Mouse (Mus musculus) layer of hippocampus, adult 2 months (tissue): Measurements from ENCODE around the gene Trpm5. TPM values are rescaled to one million over a fixed set of nuclear protein-coding genes. Genes with fewer than 3 reads are reported as not detected.

ENCODE experiments used
- DNase-seq, 2 experiments: peaks; one replicate each; pipeline ENCODE4 v3.0.0; 2022; ENCODE audit warnings: low spot score in 2 of 2
- H3K27ac ChIP-seq: fragments of 200-600 bp; 2 replicates; pipeline ENCODE4 v1.8.1; 2022
- H3K4me3 ChIP-seq: fragments of 200-600 bp; 2 replicates; pipeline ENCODE4 v1.8.1; 2022; ENCODE audit warnings: mild to moderate bottlenecking
- CTCF ChIP-seq: fragments of 200-600 bp; conservative IDR thresholded peaks from 2 replicates; pipeline ENCODE4 v1.8.1; 2022; ENCODE audit warnings: antibody characterized with exemption, mild to moderate bottlenecking, moderate library complexity
- total RNA-seq, 2 experiments: library from RNA; stranded (reverse); gene quantifications; 2 replicates each; pipeline ENCODE4 v1.2.3; 2021

Trpm5 gene
- total RNA-seq, 2 experiments from 2014 or later: not detected

DNA sequence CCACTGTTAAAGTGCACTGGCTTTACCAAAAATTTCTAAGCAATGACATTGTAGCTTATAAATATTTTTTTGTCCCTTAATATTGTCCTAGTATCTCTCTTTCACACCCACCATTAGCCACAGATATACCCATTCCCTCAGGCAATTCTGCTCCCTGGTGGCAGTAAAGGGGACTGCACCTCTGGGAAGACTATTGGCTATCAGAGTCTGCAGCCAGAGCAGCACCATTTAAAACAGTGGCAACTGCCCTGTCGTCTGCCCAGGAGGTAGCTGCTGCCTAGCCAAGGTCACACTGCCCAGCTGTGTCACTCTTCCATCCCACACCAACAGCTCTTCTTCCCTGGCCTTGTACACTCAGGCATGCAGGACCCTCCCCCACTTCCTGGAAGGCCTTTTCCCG lies 8.1 kb downstream of the Trpm5 start:
- peak; percentile 88 for TF ChIP-seq CTCF
- DNase-seq: peak in 1 of 2 experiments; percentile 68
- no peak overlapping the region for H3K4me3 ChIP-seq
- no peak overlapping the region for H3K27ac ChIP-seq

DNA sequence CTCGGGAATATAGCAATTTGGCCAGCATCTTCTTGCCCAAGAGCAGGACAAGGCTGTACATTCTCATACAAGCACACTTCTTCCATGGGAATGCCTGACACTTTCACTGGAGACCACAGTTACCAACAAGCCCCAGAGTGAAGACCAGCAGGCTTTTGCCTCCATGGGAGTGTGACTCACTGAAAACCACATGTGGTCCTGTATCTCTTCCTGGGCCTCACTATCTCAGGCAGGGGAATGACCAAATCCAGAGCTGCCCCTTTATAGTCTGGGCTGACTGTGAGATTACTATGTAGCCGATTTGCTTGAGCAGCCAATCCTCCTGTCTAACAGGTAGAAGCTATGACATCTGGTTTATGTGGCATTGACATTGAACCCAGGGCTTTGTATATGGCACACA lies 10.7 kb downstream of the Trpm5 start:
- no peak for DNase-seq
- no peak for TF ChIP-seq CTCF
- Histone ChIP-seq H3K4me3 (no peak overlapping the region), H3K27ac (no peak overlapping the region)

DNA sequence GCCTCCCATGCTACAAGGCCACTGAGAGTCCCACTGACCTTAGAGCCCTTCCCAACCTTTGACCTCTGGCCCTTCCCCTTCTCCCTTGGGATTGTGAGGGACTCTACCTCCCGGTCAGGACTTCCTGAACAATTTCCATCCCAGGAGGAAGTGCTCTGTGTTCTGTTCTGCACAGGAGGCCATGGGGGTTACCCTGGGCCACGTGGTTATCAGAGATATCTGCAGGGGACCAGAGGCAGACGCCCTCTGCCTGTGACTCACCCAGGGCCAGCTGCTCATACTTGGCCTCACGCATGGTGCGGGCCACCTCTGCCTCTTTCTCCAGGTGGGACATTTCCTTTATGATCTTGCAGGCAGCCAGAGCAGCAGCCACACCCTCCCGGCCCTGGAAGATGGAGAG lies 12.4 kb downstream of the Trpm5 start:
- H3K27ac ChIP-seq: no peak overlapping the region
- DNase-seq: no peak

DNA sequence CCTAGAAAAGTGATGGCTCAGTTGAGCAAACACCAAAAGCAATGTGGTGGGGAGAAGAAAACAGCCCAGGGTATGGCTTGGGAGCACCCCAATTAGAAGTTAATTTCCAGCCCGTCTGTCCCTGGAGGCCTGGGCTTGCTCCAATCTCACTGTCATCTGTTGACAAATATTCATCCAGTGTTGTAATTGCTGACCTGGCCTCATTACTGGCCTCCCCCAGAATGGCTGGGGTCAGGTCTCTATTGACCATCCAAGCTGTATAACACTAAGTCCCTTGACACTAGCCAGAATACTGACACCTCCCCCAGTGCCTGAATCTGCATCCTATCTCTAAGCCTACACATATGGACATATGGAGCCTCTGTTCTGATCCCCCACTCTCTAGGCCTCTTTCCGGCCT lies 17.1 kb downstream of the Trpm5 start:
- H3K4me3 ChIP-seq: no peak overlapping the region
- H3K27ac ChIP-seq: no peak overlapping the region
- DNase-seq: no peak
- TF ChIP-seq CTCF: no peak

More for the DNA sequence above, 12.4 kb downstream of the Trpm5 start:
- TF ChIP-seq CTCF: no peak
- H3K4me3 ChIP-seq: no peak overlapping the region

DNA sequence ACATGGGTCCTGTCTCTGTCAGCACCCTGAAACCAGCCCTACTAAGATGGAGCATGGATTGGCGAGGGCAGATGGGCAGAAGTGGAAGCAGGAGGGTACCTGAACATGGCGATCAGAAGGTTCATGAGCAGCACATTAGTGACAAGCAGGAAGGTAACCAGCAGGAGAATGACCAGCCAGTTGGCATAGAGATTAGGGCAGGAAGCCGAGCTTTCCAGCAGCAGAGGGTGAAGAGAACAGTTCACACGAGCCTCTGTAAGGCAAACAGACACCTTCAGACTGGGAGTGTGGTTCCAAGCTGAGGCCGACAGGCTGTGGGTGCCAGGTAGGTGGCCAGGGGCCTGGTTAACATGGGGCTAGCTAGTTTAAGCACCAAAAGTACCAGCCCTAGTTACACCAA lies 19.0 kb downstream of the Trpm5 start:
- no peak for TF ChIP-seq CTCF
- DNase-seq: no peak

DNA sequence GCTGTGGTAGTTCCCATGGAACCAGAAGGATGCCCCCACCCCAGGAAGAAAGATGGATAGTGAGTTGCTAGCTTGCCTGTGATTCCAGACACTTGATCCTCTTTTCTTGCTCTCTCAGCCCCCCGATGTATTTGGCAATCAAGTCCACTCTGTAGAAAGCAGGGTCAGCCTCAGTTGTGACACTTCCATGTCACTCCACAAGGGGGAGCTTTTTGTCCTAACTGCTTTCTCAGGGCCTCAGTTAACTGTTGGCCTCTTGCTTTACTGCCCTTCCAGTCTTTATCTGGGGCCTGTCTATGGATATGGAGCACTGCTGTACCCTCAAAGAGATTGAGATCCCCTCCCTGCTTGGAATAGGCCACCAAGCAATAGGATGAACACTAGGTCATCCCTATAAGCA lies 21.4 kb downstream of the Trpm5 start:
- TF ChIP-seq CTCF: peak; percentile 84
- no peak overlapping the region for H3K4me3 ChIP-seq
- no peak overlapping the region for H3K27ac ChIP-seq
- peak in 1 of 2 experiments; percentile 31 for DNase-seq

More for the DNA sequence above, 19.0 kb downstream of the Trpm5 start:
- no peak overlapping the region for H3K4me3 ChIP-seq
- no peak overlapping the region for H3K27ac ChIP-seq

DNA sequence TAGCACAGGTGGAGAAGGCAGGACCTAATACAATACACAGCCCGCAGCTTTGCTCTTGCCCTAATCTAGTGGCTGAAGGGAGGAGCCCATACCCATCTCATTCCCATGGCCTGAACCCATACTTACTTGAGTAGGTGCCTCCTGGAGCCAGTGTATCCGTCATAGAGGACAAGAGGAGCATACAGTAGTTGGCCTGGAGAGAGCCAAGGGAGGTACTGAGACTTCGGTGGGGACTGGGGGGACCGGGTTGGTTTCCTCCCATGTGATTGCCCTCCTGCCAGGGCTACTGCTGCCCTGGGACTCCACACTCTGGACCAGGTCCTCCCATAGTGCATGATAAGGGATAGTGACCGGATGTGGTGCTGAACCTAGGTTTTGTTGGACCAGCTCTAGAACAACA lies 21.8 kb downstream of the Trpm5 start:
- Histone ChIP-seq H3K27ac (no peak overlapping the region), H3K4me3 (no peak overlapping the region)
- DNase-seq: no peak
- no peak for TF ChIP-seq CTCF

DNA sequence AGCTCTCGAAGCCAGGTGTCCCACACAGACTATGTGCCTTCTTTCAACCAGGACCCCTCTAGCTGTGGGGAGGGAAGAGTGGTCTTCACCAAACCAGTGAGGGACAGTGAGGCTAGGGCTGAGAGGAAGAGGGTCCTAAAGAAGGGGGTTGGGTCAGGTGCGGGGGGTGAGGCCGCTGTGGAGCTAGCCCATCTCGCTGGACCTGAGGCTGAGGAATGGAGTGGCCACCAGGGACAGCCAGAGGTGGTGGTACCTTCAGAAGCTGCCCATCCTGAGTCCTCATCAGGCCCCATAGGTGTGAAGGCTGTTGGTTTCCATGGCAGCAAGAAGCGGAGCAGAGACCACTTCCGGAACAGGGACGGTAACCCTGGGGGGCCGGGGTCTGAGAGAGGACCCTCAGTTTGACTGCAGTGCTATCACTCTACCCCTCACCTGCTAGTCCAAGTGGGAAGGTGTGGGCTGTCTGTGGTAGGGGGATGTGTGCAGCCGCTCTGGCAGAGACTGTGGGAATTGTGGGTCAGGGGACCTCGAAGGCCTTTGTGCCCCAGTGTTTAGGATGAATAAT lies 23.9 kb downstream of the Trpm5 start:
- DNase-seq: no peak
- TF ChIP-seq CTCF: no peak
- H3K4me3 ChIP-seq: peak overlapping the region; percentile 94
- no peak overlapping the region for H3K27ac ChIP-seq

DNA sequence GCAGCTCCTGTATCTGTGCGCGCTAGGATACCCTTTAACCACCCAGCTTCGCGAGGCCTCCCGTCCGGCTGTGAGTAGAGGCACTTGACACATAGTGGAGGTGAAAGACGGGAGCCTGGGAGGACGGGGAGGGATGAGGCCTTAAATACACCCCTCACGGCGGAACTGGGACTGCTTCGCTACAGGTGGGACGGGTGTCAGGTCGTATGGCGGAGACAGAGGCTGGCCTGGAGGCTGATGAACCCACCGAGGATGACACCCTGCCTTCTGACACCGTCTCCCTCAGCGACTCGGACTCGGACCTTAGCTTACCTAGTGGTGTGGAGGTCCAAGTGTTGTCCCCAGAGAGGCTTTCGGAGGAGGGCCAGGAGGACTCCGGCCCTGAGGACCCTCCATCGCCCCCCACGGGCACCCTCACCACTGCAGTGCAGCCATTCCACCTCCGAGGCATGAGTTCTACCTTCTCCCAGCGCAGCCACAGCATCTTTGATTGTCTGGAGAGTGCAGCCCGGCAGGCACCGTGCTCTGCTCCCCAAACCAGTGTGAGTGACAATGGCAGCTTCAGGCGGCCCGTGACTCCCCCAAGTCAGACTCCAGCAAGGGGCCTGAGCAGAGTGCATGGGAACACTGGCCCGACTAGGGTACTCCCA lies 24.6 kb downstream of the Trpm5 start:
- DNase-seq: no peak
- peak overlapping the region; percentile 94 for H3K4me3 ChIP-seq
- no peak for TF ChIP-seq CTCF
- H3K27ac ChIP-seq: peak overlapping the region; percentile 89

DNA sequence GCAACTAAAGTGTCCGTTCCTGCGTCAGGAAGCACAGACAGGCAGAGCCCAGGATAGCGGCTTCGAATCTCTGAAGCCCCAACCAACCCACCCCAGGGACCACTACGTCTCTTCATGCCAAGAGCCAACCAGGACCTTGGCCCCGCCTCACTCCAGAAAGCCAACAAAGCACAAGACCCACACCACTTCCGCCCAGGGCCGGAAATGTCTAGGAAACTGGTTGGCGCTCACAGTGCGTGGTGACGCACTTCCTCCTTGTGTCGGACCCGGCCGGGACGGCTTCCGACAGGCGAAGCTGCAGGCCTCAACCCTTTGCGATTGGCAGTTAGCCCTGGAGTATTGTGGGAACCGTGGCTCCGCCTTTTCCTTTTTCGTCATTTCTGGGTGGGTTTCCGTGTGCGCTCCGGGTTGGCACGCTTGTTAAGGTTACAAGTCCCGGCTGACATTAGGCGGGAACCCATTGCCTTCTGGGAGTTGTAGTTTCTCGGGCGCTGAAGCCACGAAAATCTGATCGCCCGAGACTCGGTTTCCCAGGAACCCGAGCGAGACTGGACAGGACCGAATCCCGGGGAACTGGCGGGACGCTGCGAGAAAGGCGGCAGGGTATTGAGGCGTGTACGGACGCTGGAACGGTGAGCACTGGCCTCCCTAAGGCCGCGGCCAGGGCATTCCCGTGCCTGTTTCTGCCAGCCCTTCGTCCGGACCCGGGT lies 25.4 kb downstream of the Trpm5 start, which contains the start of gene Tssc4:
Gene Tssc4, plus strand, starts transcription at position 368 of the 710 bp plus-strand sequence.
- no peak for TF ChIP-seq CTCF
- DNase-seq: peak; percentile 99 to 100
- peak within 1 kb of the TSS; percentile 89 for H3K27ac ChIP-seq

DNA sequence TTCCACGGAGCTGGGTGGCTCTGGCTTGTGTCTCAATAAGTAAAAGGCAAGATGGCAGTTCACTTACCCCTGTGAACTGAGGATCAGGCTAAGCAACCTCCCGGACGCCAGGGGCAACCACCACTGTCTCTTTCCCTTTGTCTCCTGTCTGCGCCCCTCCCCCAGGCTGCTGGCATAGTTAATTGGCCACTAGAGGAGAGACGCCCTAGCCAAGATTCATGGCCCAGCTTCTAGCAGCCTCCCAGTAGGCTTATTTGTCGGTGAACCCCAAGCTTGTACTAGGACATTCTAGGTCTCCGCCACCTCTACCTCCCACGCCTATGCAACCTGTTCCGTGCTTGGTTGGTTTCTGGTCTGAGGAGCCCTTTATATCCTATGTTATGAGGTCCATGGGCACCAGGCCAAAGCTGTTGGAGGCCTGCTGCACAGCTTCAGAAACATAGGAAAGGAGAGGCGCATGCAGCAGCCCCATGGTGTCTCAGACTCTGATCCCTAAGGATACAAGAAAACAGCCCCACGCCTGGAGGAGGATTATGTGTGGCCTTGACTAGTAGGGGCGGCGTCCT lies 26.0 kb downstream of the Trpm5 start:
- peak overlapping the region; percentile 58 for H3K4me3 ChIP-seq
- DNase-seq: peak in 1 of 2 experiments; percentile 62
- TF ChIP-seq CTCF: 0 out of 2 replicates have a peak, but pooled peaks have one; percentile 5
- H3K27ac ChIP-seq: peak overlapping the region; percentile 89

More for the DNA sequence above, 25.4 kb downstream of the Trpm5 start, which contains the start of gene Tssc4:
- peak within 1 kb of the TSS; percentile 94 for H3K4me3 ChIP-seq

DNA sequence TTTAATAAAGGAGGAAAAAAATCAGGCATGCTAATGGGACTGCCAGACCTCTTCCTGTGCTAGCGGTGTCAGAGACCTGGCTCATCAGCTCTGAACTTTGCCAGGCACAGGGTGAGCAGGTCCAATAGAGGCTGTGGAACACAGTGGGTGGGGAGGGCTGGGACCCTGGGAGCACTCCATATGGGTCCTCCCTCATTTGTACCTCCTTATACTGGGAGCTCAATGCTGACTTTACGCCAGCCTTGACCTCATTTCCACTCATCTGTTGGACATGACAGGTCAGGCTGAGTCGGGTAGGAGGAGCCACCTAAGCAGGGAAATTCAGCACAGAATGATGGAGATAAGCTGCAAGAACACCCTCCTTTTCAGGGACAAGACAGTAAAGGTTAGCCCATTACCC lies 26.5 kb downstream of the Trpm5 start:
- Histone ChIP-seq H3K4me3 (no peak overlapping the region; the same call in 1 of the 2 replicates), H3K27ac (peak overlapping the region; percentile 89; the same call in 1 of the 2 replicates)
- no peak for DNase-seq
- no peak for TF ChIP-seq CTCF

DNA sequence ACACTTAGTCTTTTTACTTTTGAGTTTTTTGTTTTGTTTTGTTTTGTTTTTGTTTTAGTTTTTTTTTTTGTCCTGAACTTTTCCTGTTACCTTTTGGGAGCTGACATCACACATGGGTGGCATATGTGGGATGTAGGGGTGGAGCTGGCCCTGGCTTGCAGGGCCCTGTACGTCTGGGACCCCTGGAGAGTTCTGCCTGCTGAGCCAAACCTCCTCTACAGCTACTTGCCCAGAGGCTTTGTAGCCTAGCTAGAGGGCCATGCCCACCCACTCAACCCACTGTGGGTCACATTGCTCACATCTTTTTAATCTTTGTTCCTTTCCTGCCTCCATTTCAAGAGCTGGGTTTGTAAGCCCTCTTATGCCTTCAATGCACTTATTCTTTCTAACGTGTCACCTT lies 27.0 kb downstream of the Trpm5 start:
- Histone ChIP-seq H3K27ac (no peak overlapping the region), H3K4me3 (no peak overlapping the region)
- no peak for DNase-seq
- TF ChIP-seq CTCF: no peak
